Mouse (Mus musculus) midbrain, embryonic 13.5 days (tissue): ENCODE data around the gene Mex3d. TPM values are rescaled to one million over a fixed set of nuclear protein-coding genes. Genes with fewer than 3 reads are reported as not detected.
"Not testable (repeated sequence)": the region's sequence is repeated elsewhere in the genome, so short reads cannot be mapped to it uniquely, and the experiment has no call there.

Experiments used
- ATAC-seq: fragments of 200-750 bp; cut with Nextera tagmentation; 2 replicates; pipeline ENCODE4 v1.8.0; 2017; ENCODE audit warnings: mild to moderate bottlenecking, moderate TSS enrichment, moderate library complexity
- H3K27ac ChIP-seq: fragments of 300-500 bp; sonication (generic); 2 replicates; pipeline ENCODE4 v1.5.1; 2015; ENCODE audit warnings: inconsistent platforms, mild to moderate bottlenecking, moderate library complexity
- H3K27me3 ChIP-seq: fragments of 300-500 bp; sonication (generic); 2 replicates; pipeline ENCODE4 v1.6.1; 2015; ENCODE audit warnings: mild to moderate bottlenecking, inconsistent platforms
- H3K36me3 ChIP-seq: fragments of 300-500 bp; sonication (generic); 2 replicates; pipeline ENCODE4 v1.6.1; 2015; ENCODE audit warnings: mild to moderate bottlenecking, inconsistent platforms
- H3K4me1 ChIP-seq: fragments of 300-500 bp; sonication (generic); replicated peaks from 2 replicates; pipeline ENCODE4 v1.6.1; 2015; ENCODE audit warnings: inconsistent platforms
- H3K4me2 ChIP-seq: fragments of 300-500 bp; sonication (generic); replicated peaks from 2 replicates; pipeline ENCODE4 v1.6.1; 2015; ENCODE audit warnings: moderate library complexity, mild to moderate bottlenecking, inconsistent platforms
- H3K4me3 ChIP-seq: fragments of 300-500 bp; sonication (generic); replicated peaks from 2 replicates; pipeline ENCODE4 v1.5.1; 2015; ENCODE audit warnings: mild to moderate bottlenecking, inconsistent platforms
- H3K9ac ChIP-seq: fragments of 300-500 bp; sonication (generic); replicated peaks from 2 replicates; pipeline ENCODE4 v1.6.1; 2015; ENCODE audit warnings: mild to moderate bottlenecking, inconsistent platforms
- H3K9me3 ChIP-seq: fragments of 300-500 bp; sonication (generic); 2 replicates; pipeline ENCODE4 v1.6.1; 2016; ENCODE audit warnings: mild to moderate bottlenecking, inconsistent platforms
- WGBS: fragments of 180-500 bp; shearing (Covaris S2); methylation state at CpG from one replicate; pipeline ENCODE4 v1.1.7; 2015; 5-methylcytosine and 5-hydroxymethylcytosine counted together
- polyA plus RNA-seq: library from polyadenylated mRNA; unstranded; fragments of >200 nt; fragmentation: Nextera tagmentation; extraction: Ambion mirVana; gene quantifications from 2 replicates; pipeline ENCODE4 v1.2.1, GENCODE M21; 2015

Mex3d gene
- polyA plus RNA-seq, 1 experiment from 2014 or later = 18.6 TPM

- Histone ChIP-seq H3K27me3 (peaks cover 99% of the 10 kb centered on the region), H3K9me3 (no peaks in the 10 kb centered on the region), H3K4me1 (peaks cover 31% of the 10 kb centered on the region), H3K4me2 (no peak overlapping the region), H3K4me3 (no peak overlapping the region), H3K9ac (no peak overlapping the region), H3K36me3 (no peaks in the 10 kb centered on the region), H3K27ac (no peak overlapping the region)
- ATAC-seq = no peak
- 12% methylated on average over 17 of the region's 17 CpGs for WGBS
Measured at GRCm38 (mm10) chr10:80347514-80347967, 39.9 kb downstream of the Mex3d start.

- H3K4me2 ChIP-seq, ATAC-seq, H3K9me3 ChIP-seq, H3K9ac ChIP-seq, H3K4me3 ChIP-seq, H3K36me3 ChIP-seq, H3K27ac ChIP-seq: not testable (repeated sequence)
- H3K4me1 ChIP-seq = peaks cover 46% of the 10 kb centered on the region
- WGBS = 70% methylated on average over 6 of the region's 6 CpGs
- H3K27me3 ChIP-seq = peaks cover 99% of the 10 kb centered on the region
Measured at GRCm38 (mm10) chr10:80345929-80346328, 41.5 kb downstream of the Mex3d start.

- Histone ChIP-seq H3K27me3 (peaks cover 99% of the 10 kb centered on the region), H3K9me3 (no peaks in the 10 kb centered on the region), H3K9ac (no peak overlapping the region), H3K27ac (no peak overlapping the region), H3K4me3 (no peak overlapping the region), H3K36me3 (no peaks in the 10 kb centered on the region), H3K4me1 (peaks cover 49% of the 10 kb centered on the region), H3K4me2 (no peak overlapping the region)
- ATAC-seq = no peak
- WGBS = 0% methylated on average over 9 of the region's 16 CpGs
Measured at GRCm38 (mm10) chr10:80345122-80345521, 42.3 kb downstream of the Mex3d start.

- H3K9me3 ChIP-seq = no peaks in the 10 kb centered on the region
- ATAC-seq = no peak
- no peak overlapping the region for H3K4me2 ChIP-seq
- no peak overlapping the region for H3K9ac ChIP-seq
- WGBS = 57% methylated on average over 9 of the region's 9 CpGs
- H3K4me1 ChIP-seq = peaks cover 53% of the 10 kb centered on the region
- no peak overlapping the region for H3K27ac ChIP-seq
- H3K4me3 ChIP-seq = no peak overlapping the region
- H3K36me3 ChIP-seq = no peaks in the 10 kb centered on the region
- peaks cover 96% of the 10 kb centered on the region for H3K27me3 ChIP-seq
Measured at GRCm38 (mm10) chr10:80344131-80344661, 43.3 kb downstream of the Mex3d start.

- H3K4me1 ChIP-seq = peaks cover 51% of the 10 kb centered on the region
- no peaks in the 10 kb centered on the region for H3K9me3 ChIP-seq
- H3K27me3 ChIP-seq = peaks cover 89% of the 10 kb centered on the region
- no peaks in the 10 kb centered on the region for H3K36me3 ChIP-seq
- no peak overlapping the region for H3K9ac ChIP-seq
- peak overlapping the region; percentile 29 for H3K4me3 ChIP-seq
- peak; percentile 12 for ATAC-seq
- H3K4me2 ChIP-seq = peak overlapping the region; percentile 52
- H3K27ac ChIP-seq = no peak overlapping the region
- 24% methylated on average over 13 of the region's 13 CpGs for WGBS
Measured at GRCm38 (mm10) chr10:80343425-80343895, 44.0 kb downstream of the Mex3d start.

GRCm38 (mm10) chr10:80342749-80343424 is 44.6 kb downstream of the Mex3d start:
- Histone ChIP-seq H3K27me3 (peaks cover 86% of the 10 kb centered on the region), H3K4me2 (peak overlapping the region; percentile 52), H3K4me3 (peak overlapping the region; percentile 29), H3K36me3 (no peaks in the 10 kb centered on the region), H3K27ac (no peak overlapping the region), H3K9me3 (no peaks in the 10 kb centered on the region), H3K4me1 (peaks cover 45% of the 10 kb centered on the region), H3K9ac (peak overlapping the region; percentile 23; the same call in 1 of the 2 replicates)
- WGBS = under 1% methylated on average over 29 of the region's 33 CpGs
- ATAC-seq = peak; percentile 57

- Histone ChIP-seq H3K4me3 (peak overlapping the region; percentile 29), H3K4me2 (peak overlapping the region; percentile 52), H3K9ac (peak overlapping the region; percentile 23; the same call in 1 of the 2 replicates), H3K9me3 (no peaks in the 10 kb centered on the region), H3K4me1 (peaks cover 40% of the 10 kb centered on the region), H3K27ac (no peak overlapping the region), H3K36me3 (no peaks in the 10 kb centered on the region), H3K27me3 (peaks cover 80% of the 10 kb centered on the region)
- peak; percentile 25; the same call in 1 of the 2 replicates for ATAC-seq
- under 1% methylated on average over 26 of the region's 26 CpGs for WGBS
Measured at GRCm38 (mm10) chr10:80342305-80342748, 45.1 kb downstream of the Mex3d start.

- H3K4me3 ChIP-seq = peak overlapping the region; percentile 29
- 2% methylated on average over 46 of the region's 47 CpGs for WGBS
- no peaks in the 10 kb centered on the region for H3K36me3 ChIP-seq
- no peak for ATAC-seq
- no peaks in the 10 kb centered on the region for H3K9me3 ChIP-seq
- peaks cover 40% of the 10 kb centered on the region for H3K4me1 ChIP-seq
- H3K9ac ChIP-seq = 0 out of 2 replicates have a peak overlapping the region, but pooled peaks have one; percentile 23
- no peak overlapping the region for H3K27ac ChIP-seq
- H3K4me2 ChIP-seq = peak overlapping the region; percentile 52
- peaks cover 74% of the 10 kb centered on the region for H3K27me3 ChIP-seq
Measured at GRCm38 (mm10) chr10:80341491-80342304, 45.8 kb downstream of the Mex3d start.

- Histone ChIP-seq H3K27ac (no peak overlapping the region), H3K4me1 (peaks cover 40% of the 10 kb centered on the region), H3K4me2 (no peak overlapping the region), H3K9me3 (no peaks in the 10 kb centered on the region), H3K36me3 (no peaks in the 10 kb centered on the region), H3K4me3 (no peak overlapping the region), H3K9ac (no peak overlapping the region), H3K27me3 (peaks cover 68% of the 10 kb centered on the region)
- 8% methylated on average over 21 of the region's 21 CpGs for WGBS
- ATAC-seq = no peak
Measured at GRCm38 (mm10) chr10:80341026-80341425, 46.4 kb downstream of the Mex3d start.

- 22% methylated on average over 19 of the region's 19 CpGs for WGBS
- ATAC-seq = peak; percentile 24; the same call in 1 of the 2 replicates
- H3K4me3 ChIP-seq = no peak overlapping the region
- H3K4me2 ChIP-seq = peak overlapping the region; percentile 32; the same call in 1 of the 2 replicates
- no peaks in the 10 kb centered on the region for H3K9me3 ChIP-seq
- no peak overlapping the region for H3K27ac ChIP-seq
- no peaks in the 10 kb centered on the region for H3K36me3 ChIP-seq
- H3K9ac ChIP-seq = no peak overlapping the region
- peaks cover 60% of the 10 kb centered on the region for H3K27me3 ChIP-seq
- H3K4me1 ChIP-seq = peaks cover 37% of the 10 kb centered on the region
Measured at GRCm38 (mm10) chr10:80339941-80340750, 47.3 kb downstream of the Mex3d start.

GRCm38 (mm10) chr10:80336263-80336662 is 51.2 kb downstream of the Mex3d start:
- H3K4me1 ChIP-seq = peaks cover 10% of the 10 kb centered on the region; the same call in 1 of the 2 replicates
- H3K36me3 ChIP-seq = no peaks in the 10 kb centered on the region
- no peak overlapping the region for H3K4me2 ChIP-seq
- no peak overlapping the region for H3K9ac ChIP-seq
- no peak for ATAC-seq
- no peaks in the 10 kb centered on the region for H3K9me3 ChIP-seq
- peaks cover 28% of the 10 kb centered on the region for H3K27me3 ChIP-seq
- H3K4me3 ChIP-seq = no peak overlapping the region
- 88% methylated on average over 12 of the region's 12 CpGs for WGBS
- no peak overlapping the region for H3K27ac ChIP-seq
